Mouse (Mus musculus) embryonic facial prominence, embryonic 13.5 days (tissue): ENCODE measurements around the gene 5031410I06Rik. TPM values are rescaled to one million over a fixed set of nuclear protein-coding genes. Genes with fewer than 3 reads are reported as not detected.
"Not testable (repeated sequence)": the region's sequence is repeated elsewhere in the genome, so short reads cannot be mapped to it uniquely, and the experiment has no call there.

Source experiments
- ATAC-seq: fragments of 200-750 bp; cut with Nextera tagmentation; 2 replicates; pipeline ENCODE4 v1.8.0; 2017; ENCODE audit warnings: low read depth; ENCODE audit not compliant: insufficient number of reproducible peaks, insufficient read depth, low FRiP score, low TSS enrichment
- H3K27ac ChIP-seq: fragments of 300-500 bp; sonication (generic); 2 replicates; pipeline ENCODE4 v1.5.1; 2015; ENCODE audit warnings: moderate library complexity, mild to moderate bottlenecking, inconsistent platforms
- H3K27me3 ChIP-seq: fragments of 300-500 bp; sonication (generic); 2 replicates; pipeline ENCODE4 v1.6.1; 2015; ENCODE audit warnings: mild to moderate bottlenecking, inconsistent platforms
- H3K36me3 ChIP-seq: fragments of 300-500 bp; sonication (generic); 2 replicates; pipeline ENCODE4 v1.6.1; 2015; ENCODE audit warnings: mild to moderate bottlenecking, inconsistent platforms
- H3K4me1 ChIP-seq: fragments of 300-500 bp; sonication (generic); 2 replicates; pipeline ENCODE4 v1.6.1; 2015; ENCODE audit warnings: inconsistent platforms
- H3K4me2 ChIP-seq: fragments of 300-500 bp; sonication (generic); 2 replicates; pipeline ENCODE4 v1.6.1; 2015; ENCODE audit warnings: moderate library complexity, mild to moderate bottlenecking, inconsistent platforms
- H3K4me3 ChIP-seq: fragments of 300-500 bp; sonication (generic); 2 replicates; pipeline ENCODE4 v1.5.1; 2015; ENCODE audit warnings: mild to moderate bottlenecking, inconsistent platforms
- H3K9ac ChIP-seq: fragments of 300-500 bp; sonication (generic); 2 replicates; pipeline ENCODE4 v1.6.1; 2015; ENCODE audit warnings: mild to moderate bottlenecking, inconsistent platforms
- H3K9me3 ChIP-seq: fragments of 300-500 bp; sonication (generic); 2 replicates; pipeline ENCODE4 v1.6.1; 2016; ENCODE audit warnings: inconsistent platforms
- WGBS: fragments of 180-500 bp; shearing (Covaris S2); methylation state at CpG from one replicate; pipeline ENCODE4 v1.1.7; 2015; ENCODE audit warnings: mixed read lengths; 5-methylcytosine and 5-hydroxymethylcytosine counted together
- polyA plus RNA-seq: library from polyadenylated mRNA; unstranded; fragments of >200 nt; fragmentation: Nextera tagmentation; extraction: Ambion mirVana; gene quantifications from 2 replicates; pipeline ENCODE4 v1.2.1, GENCODE M21; 2015

5031410I06Rik gene
- polyA plus RNA-seq: 0.32 TPM in 1 of 2 replicates, not detected in the other

GRCm38 (mm10) chr5:26105262-26105661 lies at the start of gene 5031410I06Rik:
5031410I06Rik (minus strand) TSS chr5:26105362.
- H3K27ac ChIP-seq, H3K4me3 ChIP-seq, H3K36me3 ChIP-seq, ATAC-seq, H3K9ac ChIP-seq, H3K27me3 ChIP-seq, H3K4me2 ChIP-seq, H3K4me1 ChIP-seq, H3K9me3 ChIP-seq: not testable (repeated sequence)
- no CpG with 5 or more reads among the region's 3 CpGs for WGBS

- H3K36me3 ChIP-seq: no peaks in the 10 kb centered on the region
- H3K9me3 ChIP-seq: no peaks in the 10 kb centered on the region
- H3K27ac ChIP-seq: no peak overlapping the region
- H3K4me2 ChIP-seq: no peak overlapping the region
- no peak for ATAC-seq
- 85% methylated on average over 6 of the region's 6 CpGs for WGBS
- H3K4me3 ChIP-seq: no peak overlapping the region
- no peaks in the 10 kb centered on the region for H3K27me3 ChIP-seq
- no peak overlapping the region for H3K9ac ChIP-seq
- no peaks in the 10 kb centered on the region for H3K4me1 ChIP-seq
Observed at GRCm38 (mm10) chr5:26142891-26143290, 37.7 kb upstream of the 5031410I06Rik start.

DNA sequence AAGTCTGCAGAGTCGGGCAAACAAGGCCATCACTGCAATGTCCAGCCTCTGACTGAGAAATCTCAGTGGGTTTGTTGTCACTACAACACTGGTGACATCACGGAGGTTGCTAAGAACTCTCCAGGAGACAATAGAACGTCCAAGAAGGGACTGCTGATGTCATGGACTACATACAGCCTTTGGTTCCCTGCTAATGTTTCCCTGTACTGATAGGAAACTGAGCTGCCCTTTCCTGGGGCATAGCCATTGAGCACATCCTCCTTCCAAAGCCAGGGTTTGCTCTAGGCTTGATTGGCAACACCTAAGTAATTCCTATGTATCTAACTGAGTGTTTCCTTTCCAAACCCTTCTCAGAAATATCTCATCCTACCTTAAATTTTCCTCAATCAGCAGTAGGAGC lies 16.2 kb upstream of the 5031410I06Rik start, which contains the start of gene Gm10220:
Gene Gm10220 (minus strand): TSS at position 101 of the 400 bp plus-strand sequence.
- not testable (repeated sequence) for H3K27me3 ChIP-seq, H3K4me2 ChIP-seq, H3K9me3 ChIP-seq, H3K27ac ChIP-seq, H3K9ac ChIP-seq, ATAC-seq, H3K36me3 ChIP-seq, H3K4me3 ChIP-seq, H3K4me1 ChIP-seq
- WGBS: no CpG with 5 or more reads among the region's 3 CpGs

GRCm38 (mm10) chr5:26089191-26089590 lies 16.0 kb downstream of the 5031410I06Rik start, which contains the start of gene Gm10471:
Gm10471 (minus strand) TSS chr5:26089291.
- H3K9me3 ChIP-seq, H3K4me3 ChIP-seq, H3K4me1 ChIP-seq, H3K36me3 ChIP-seq, ATAC-seq, H3K4me2 ChIP-seq, H3K9ac ChIP-seq, H3K27ac ChIP-seq, H3K27me3 ChIP-seq: not testable (repeated sequence)
- 77% methylated on average over 1 of the region's 1 CpGs for WGBS

GRCm38 (mm10) chr5:26079023-26079422 lies 26.1 kb downstream of the 5031410I06Rik start:
- H3K9ac ChIP-seq, H3K36me3 ChIP-seq, H3K4me1 ChIP-seq, H3K27ac ChIP-seq, ATAC-seq, H3K27me3 ChIP-seq, H3K9me3 ChIP-seq, H3K4me3 ChIP-seq, H3K4me2 ChIP-seq: not testable (repeated sequence)

GRCm38 (mm10) chr5:26070716-26071115 lies 34.4 kb downstream of the 5031410I06Rik start:
- no peaks in the 10 kb centered on the region for H3K36me3 ChIP-seq
- no peaks in the 10 kb centered on the region for H3K4me1 ChIP-seq
- no peak overlapping the region for H3K27ac ChIP-seq
- H3K9me3 ChIP-seq: no peaks in the 10 kb centered on the region
- H3K4me2 ChIP-seq: no peak overlapping the region
- H3K27me3 ChIP-seq: no peaks in the 10 kb centered on the region
- no peak overlapping the region for H3K4me3 ChIP-seq
- 89% methylated on average over 24 of the region's 24 CpGs for WGBS
- no peak for ATAC-seq
- no peak overlapping the region for H3K9ac ChIP-seq

GRCm38 (mm10) chr5:26058481-26058880 lies 46.7 kb downstream of the 5031410I06Rik start, which contains the start of gene Gm7347:
Gm7347 (minus strand) TSS chr5:26058581.
- not testable (repeated sequence) for ATAC-seq, H3K36me3 ChIP-seq, H3K4me2 ChIP-seq, H3K27me3 ChIP-seq, H3K4me3 ChIP-seq, H3K9me3 ChIP-seq, H3K27ac ChIP-seq, H3K9ac ChIP-seq, H3K4me1 ChIP-seq
- WGBS: no CpG with 5 or more reads among the region's 2 CpGs

Other genes with a start within 250 kb of the 5031410I06Rik start
- 0.08 and 0.17 TPM in 2 replicates for gene Gm21663, start 163.0 kb downstream of the 5031410I06Rik start, polyA plus RNA-seq
- 0.29 TPM in 1 of 2 replicates, not detected in the other for gene Gm21671, start 150.9 kb downstream of the 5031410I06Rik start, polyA plus RNA-seq
- gene Gm21680, start 132.7 kb downstream of the 5031410I06Rik start, polyA plus RNA-seq: 0.07 and 0.29 TPM in 2 replicates
- 0.17 and 0.20 TPM in 2 replicates for gene Gm21698, start 116.7 kb downstream of the 5031410I06Rik start, polyA plus RNA-seq
- gene Gm1979, start 100.6 kb downstream of the 5031410I06Rik start, polyA plus RNA-seq: 0.15 and 0.21 TPM in 2 replicates
- 0.18 TPM in 1 of 2 replicates, not detected in the other for gene Gm5862, start 82.4 kb downstream of the 5031410I06Rik start, polyA plus RNA-seq
- gene Speer4a, start 65.8 kb downstream of the 5031410I06Rik start, polyA plus RNA-seq: 0.14 and 0.23 TPM in 2 replicates
- 0.22 TPM in 1 of 2 replicates, not detected in the other for gene Gm7347, start 46.8 kb downstream of the 5031410I06Rik start, polyA plus RNA-seq
- gene Gm10471, start 16.1 kb downstream of the 5031410I06Rik start, polyA plus RNA-seq: not detected in 2 replicates
- gene Gm10220, start 16.1 kb upstream of the 5031410I06Rik start, polyA plus RNA-seq: 0.07 and 0.22 TPM in 2 replicates
- gene Gm7361, start 152.3 kb upstream of the 5031410I06Rik start, polyA plus RNA-seq: not detected in 2 replicates